Mouse (Mus musculus) embryonic fibroblast, embryonic 13.5 days (primary cell): ENCODE measurements around the gene Fcgr2b.

Experiments
- CTCF ChIP-seq: IDR thresholded peaks from 2 replicates; pipeline ENCODE4 v1.5.1; 2011; ENCODE audit warnings: mild to moderate bottlenecking, control low read depth, low read length, moderate library complexity, borderline replicate concordance; ENCODE audit not compliant: insufficient read depth
- POLR2A ChIP-seq: IDR thresholded peaks from 2 replicates; pipeline ENCODE4 v1.6.1; 2011; ENCODE audit warnings: low read depth, mild to moderate bottlenecking, control low read depth, low read length, moderate library complexity

- no peak for TF ChIP-seq CTCF
- TF ChIP-seq POLR2A, result no peak
Measured at GRCm38 (mm10) chr1:170961101-170961500, 15.2 kb downstream of the Fcgr2b start.
